Mouse (Mus musculus) ES-E14 (cell line): Measurements from ENCODE around the gene Syt8.

Source experiments
- CHD2 ChIP-seq: IDR thresholded peaks from 2 replicates; pipeline ENCODE4 v1.6.1; 2014; ENCODE audit warnings: mild to moderate bottlenecking, low read depth, low read length, inconsistent platforms
- HCFC1 ChIP-seq: IDR thresholded peaks from 2 replicates; pipeline ENCODE4 v1.6.1; 2012; ENCODE audit warnings: low read length, inconsistent platforms, borderline replicate concordance; ENCODE audit not compliant: insufficient read depth

DNA sequence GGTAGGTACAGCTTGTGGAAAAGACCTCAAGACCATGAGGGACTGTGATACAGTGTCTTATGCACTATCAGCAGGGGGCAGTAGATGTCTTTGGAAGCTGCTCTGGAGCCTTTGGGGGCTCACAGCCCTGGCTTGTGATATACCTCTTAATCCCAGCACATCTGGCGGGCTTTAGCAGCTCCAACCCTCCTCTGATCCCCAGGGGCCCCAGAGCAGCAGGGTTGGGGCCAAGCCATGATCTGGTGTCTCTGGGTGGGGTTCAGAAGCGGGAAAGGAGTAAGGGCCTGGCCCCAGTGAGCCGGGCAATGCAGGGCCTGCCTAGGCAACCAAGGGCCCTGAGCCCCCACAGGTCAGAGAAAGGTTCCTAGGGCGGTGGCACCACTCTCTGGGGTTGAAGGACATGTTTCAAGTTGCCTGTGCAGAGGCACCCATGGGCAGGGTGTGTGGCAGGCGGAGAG is 6.0 kb downstream of the Syt8 start:
- TF ChIP-seq HCFC1: no peak
- no peak for TF ChIP-seq CHD2
